Mouse (Mus musculus) stomach, embryonic 15.5 days (tissue): ENCODE data around the gene Pex1. TPM values are rescaled to one million over a fixed set of nuclear protein-coding genes. Genes with fewer than 3 reads are reported as not detected.
"Not testable (repeated sequence)": the region's sequence is repeated elsewhere in the genome, so short reads cannot be mapped to it uniquely, and the experiment has no call there.

Experiments
- ATAC-seq: fragments of 200-750 bp; cut with Nextera tagmentation; 2 replicates; pipeline ENCODE4 v1.8.0; 2017; ENCODE audit warnings: low read depth, moderate number of reproducible peaks, moderate TSS enrichment; ENCODE audit not compliant: insufficient read depth, low FRiP score
- H3K27ac ChIP-seq: fragments of 300-500 bp; sonication (generic); 2 replicates; pipeline ENCODE4 v1.5.1; 2015; ENCODE audit warnings: mild to moderate bottlenecking, inconsistent platforms
- H3K27me3 ChIP-seq: fragments of 300-500 bp; sonication (generic); replicated peaks from 2 replicates; pipeline ENCODE4 v1.6.1; 2015; ENCODE audit warnings: inconsistent platforms
- H3K36me3 ChIP-seq: fragments of 300-500 bp; sonication (generic); 2 replicates; pipeline ENCODE4 v1.6.1; 2015; ENCODE audit warnings: inconsistent platforms
- H3K4me1 ChIP-seq: fragments of 300-500 bp; sonication (generic); 2 replicates; pipeline ENCODE4 v1.6.1; 2015; ENCODE audit warnings: inconsistent platforms
- H3K4me2 ChIP-seq: fragments of 300-500 bp; sonication (generic); 2 replicates; pipeline ENCODE4 v1.6.1; 2015; ENCODE audit warnings: mild to moderate bottlenecking, inconsistent platforms
- H3K4me3 ChIP-seq: fragments of 300-500 bp; sonication (generic); replicated peaks from 2 replicates; pipeline ENCODE4 v1.5.1; 2015; ENCODE audit warnings: inconsistent platforms
- H3K9ac ChIP-seq: fragments of 300-500 bp; sonication (generic); 2 replicates; pipeline ENCODE4 v1.6.1; 2015; ENCODE audit warnings: inconsistent platforms
- H3K9me3 ChIP-seq: fragments of 300-500 bp; sonication (generic); 2 replicates; pipeline ENCODE4 v1.6.1; 2016; ENCODE audit warnings: inconsistent platforms
- WGBS: fragments of 180-500 bp; shearing (Covaris S2); methylation state at CpG from one replicate; pipeline ENCODE4 v1.1.7; 2015; 5-methylcytosine and 5-hydroxymethylcytosine counted together
- polyA plus RNA-seq: library from polyadenylated mRNA; unstranded; fragments of >200 nt; fragmentation: Nextera tagmentation; extraction: Ambion mirVana; gene quantifications from 2 replicates; pipeline ENCODE4 v1.2.1, GENCODE M21; 2015

The Pex1 gene
- polyA plus RNA-seq, 1 experiment from 2014 or later = 12.9 TPM

DNA sequence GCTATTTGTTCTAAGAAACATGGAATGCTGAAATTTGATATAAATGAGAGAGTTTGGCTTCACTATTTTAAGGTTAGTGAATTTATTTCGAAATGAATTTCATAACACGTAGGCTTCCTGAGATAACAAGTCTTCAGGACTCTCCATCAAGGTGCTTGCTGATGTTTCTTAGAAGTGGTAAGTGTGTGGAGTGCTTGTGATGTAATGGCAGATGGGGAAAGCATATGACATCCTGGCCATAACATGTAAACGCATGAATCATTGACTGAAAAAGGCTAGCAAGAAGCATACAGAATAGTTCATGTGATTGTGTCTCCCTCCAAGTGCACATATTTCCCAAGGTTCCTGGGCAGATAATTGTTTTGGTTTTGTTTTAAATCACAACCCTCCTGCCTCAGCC lies 4.9 kb downstream of the Pex1 start:
- Histone ChIP-seq H3K4me1 (no peaks in the 10 kb centered on the region), H3K36me3 (0 out of 2 replicates have a peak, but pooled peaks cover under 1% of the 10 kb centered on the region), H3K4me3 (no peak overlapping the region), H3K4me2 (no peak overlapping the region), H3K9ac (no peak overlapping the region), H3K27ac (no peak overlapping the region), H3K27me3 (no peaks in the 10 kb centered on the region), H3K9me3 (no peaks in the 10 kb centered on the region)
- WGBS = 89% methylated on average over 3 of the region's 3 CpGs
- ATAC-seq = no peak

DNA sequence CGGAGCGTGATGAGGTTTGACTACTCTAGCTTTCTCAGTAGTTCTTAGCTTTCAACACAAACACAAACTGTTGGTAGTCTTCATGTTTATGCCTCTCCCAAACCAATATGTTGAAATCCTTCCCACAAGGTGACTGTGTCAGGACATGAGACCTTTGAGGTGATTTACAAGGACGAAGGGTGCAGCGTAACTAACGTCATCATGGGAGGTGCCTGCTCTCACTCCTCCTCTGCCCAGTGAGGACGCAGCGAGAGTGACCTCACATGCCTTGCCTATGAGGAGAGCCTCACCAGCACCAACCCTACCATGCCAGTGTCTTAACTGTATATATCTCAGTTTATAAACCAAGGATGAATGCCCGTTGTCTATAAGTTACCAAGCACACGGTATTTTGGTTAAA lies 11.2 kb downstream of the Pex1 start:
- no peak overlapping the region for H3K27ac ChIP-seq
- no peaks in the 10 kb centered on the region for H3K4me1 ChIP-seq
- H3K4me2 ChIP-seq = no peak overlapping the region
- H3K9ac ChIP-seq = no peak overlapping the region
- peaks cover 20% of the 10 kb centered on the region for H3K36me3 ChIP-seq
- no peaks in the 10 kb centered on the region for H3K9me3 ChIP-seq
- 92% methylated on average over 9 of the region's 9 CpGs for WGBS
- no peak overlapping the region for H3K4me3 ChIP-seq
- no peak for ATAC-seq
- H3K27me3 ChIP-seq = no peaks in the 10 kb centered on the region

DNA sequence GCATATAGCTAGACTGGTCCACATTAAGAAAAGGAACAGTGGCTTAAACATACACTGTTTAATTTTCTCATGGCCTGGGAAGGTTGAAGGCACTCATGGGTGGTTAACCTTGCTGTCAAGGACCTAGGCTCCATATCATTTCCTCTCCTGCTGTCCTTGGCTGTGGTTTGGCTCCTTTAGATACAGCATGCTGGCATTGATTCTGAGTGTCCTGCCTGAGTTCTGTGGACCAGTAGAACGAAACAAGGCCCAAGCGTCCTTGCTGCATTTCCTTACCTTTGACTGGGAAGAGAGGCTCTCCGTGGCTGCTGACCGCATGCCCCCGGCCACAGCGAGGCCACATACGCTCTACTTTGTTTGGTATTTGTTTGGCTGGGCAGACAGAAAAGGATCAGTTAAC lies 13.4 kb downstream of the Pex1 start:
- ATAC-seq = no peak
- Histone ChIP-seq H3K4me1 (no peaks in the 10 kb centered on the region), H3K27me3 (no peaks in the 10 kb centered on the region), H3K36me3 (peaks cover 24% of the 10 kb centered on the region), H3K27ac (no peak overlapping the region), H3K4me2 (no peak overlapping the region), H3K4me3 (no peak overlapping the region), H3K9me3 (no peaks in the 10 kb centered on the region), H3K9ac (no peak overlapping the region)
- WGBS = 91% methylated on average over 7 of the region's 7 CpGs

DNA sequence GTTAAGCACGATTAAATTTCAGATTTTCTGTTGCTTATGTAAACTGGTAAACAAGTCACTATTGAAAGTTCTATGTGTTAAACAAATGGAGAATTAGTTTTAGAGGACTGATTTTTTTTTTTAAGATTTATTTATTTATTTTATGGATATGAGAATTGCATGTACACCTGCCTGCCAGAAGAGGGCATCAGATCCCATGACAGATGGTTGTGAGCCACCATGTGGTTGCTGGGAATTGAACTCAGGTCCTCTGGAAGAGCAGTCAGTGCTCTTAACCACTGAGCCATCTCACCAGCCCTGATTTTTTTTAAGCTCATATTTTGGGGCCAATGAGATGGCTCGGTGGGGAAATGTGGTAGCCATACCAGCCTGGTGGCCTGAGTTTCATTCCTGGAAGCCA lies 16.0 kb downstream of the Pex1 start:
- not testable (repeated sequence) for H3K4me1 ChIP-seq, H3K9ac ChIP-seq, H3K27ac ChIP-seq, H3K4me3 ChIP-seq, H3K9me3 ChIP-seq, ATAC-seq, H3K4me2 ChIP-seq, H3K27me3 ChIP-seq
- H3K36me3 ChIP-seq = peaks cover 15% of the 10 kb centered on the region
- WGBS = 84% methylated on average over 2 of the region's 2 CpGs

DNA sequence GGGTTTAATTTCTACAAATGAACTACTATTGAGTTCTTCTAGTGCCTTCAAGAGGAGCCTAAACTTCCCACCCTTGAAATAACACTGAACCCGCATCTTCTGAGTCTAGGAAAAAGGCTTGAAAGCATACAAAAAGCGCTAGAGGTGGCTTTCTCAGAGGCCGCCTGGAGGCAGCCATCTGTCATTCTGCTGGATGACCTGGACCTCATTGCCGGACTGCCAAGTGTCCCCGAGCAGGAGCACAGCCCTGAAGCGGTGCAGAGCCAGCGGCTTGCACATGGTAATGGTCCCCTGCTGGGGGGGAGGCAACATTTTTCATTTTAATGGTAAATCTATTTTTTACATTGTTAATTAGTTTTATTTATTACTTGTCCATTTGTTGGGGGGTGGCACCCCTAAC lies 24.6 kb downstream of the Pex1 start:
- Histone ChIP-seq H3K27ac (no peak overlapping the region), H3K9me3 (no peaks in the 10 kb centered on the region), H3K4me2 (no peak overlapping the region), H3K36me3 (peaks cover 13% of the 10 kb centered on the region), H3K4me3 (no peak overlapping the region), H3K27me3 (no peaks in the 10 kb centered on the region), H3K4me1 (no peaks in the 10 kb centered on the region), H3K9ac (no peak overlapping the region)
- 87% methylated on average over 7 of the region's 7 CpGs for WGBS
- no peak for ATAC-seq

DNA sequence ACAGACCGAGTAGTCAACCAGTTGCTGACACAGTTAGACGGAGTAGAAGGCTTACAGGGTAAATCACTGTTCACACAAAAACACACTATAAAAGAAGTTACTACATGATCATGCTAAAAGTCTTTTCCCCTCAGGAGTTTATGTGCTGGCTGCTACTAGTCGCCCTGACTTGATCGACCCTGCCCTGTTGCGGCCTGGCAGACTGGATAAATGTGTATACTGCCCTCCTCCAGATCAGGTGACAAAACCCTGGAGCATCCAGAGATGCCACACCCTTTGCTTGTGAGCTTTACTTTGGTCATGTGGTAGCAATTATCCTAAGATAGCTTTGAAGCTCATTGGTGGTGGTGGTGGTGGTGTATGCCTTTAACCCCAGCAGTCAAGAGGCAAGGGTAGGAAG lies 34.2 kb downstream of the Pex1 start:
- ATAC-seq = no peak
- peaks cover 8% of the 10 kb centered on the region; the same call in 1 of the 2 replicates for H3K36me3 ChIP-seq
- WGBS = 89% methylated on average over 5 of the region's 5 CpGs
- no peak overlapping the region for H3K27ac ChIP-seq
- H3K9me3 ChIP-seq = no peaks in the 10 kb centered on the region
- H3K4me1 ChIP-seq = no peaks in the 10 kb centered on the region
- no peak overlapping the region for H3K4me3 ChIP-seq
- H3K9ac ChIP-seq = no peak overlapping the region
- H3K27me3 ChIP-seq = no peaks in the 10 kb centered on the region
- no peak overlapping the region for H3K4me2 ChIP-seq

DNA sequence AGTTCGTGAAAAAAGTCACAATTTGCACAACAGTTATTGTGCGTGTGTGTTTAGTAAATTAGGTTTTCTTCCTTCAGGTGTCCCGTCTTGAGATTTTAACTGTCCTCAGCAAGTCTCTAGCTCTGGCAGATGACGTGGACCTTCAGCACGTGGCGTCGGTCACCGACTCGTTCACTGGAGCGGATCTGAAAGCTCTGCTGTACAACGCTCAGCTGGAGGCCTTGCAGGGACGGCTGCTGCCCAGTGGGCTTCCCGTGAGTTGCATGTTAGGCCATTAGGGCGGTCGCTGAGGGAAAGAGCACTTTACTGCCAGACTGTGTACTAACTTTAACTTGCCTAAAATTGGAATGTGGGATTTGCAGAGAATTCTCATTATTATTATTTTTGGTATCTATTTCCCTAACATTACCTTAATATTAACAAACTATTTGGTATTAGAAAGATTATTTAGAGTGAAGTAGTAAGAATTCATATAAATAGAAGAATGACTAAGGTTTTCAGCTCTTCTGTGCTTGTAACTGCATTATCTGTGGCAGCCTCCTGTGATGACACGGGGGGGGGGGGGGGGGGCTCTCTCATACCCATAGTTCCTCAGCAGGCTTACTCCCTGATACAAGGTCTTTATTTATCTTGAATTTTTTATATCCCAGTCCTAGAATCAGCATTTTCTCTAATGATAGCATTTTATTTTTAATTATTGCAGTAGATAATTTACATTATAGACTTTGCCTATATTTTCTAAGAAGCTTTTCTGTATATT lies 35.8 kb downstream of the Pex1 start:
- Histone ChIP-seq H3K27ac (no peak overlapping the region), H3K9me3 (no peaks in the 10 kb centered on the region), H3K4me1 (no peaks in the 10 kb centered on the region), H3K36me3 (peaks cover 8% of the 10 kb centered on the region; the same call in 1 of the 2 replicates), H3K4me2 (no peak overlapping the region), H3K27me3 (no peaks in the 10 kb centered on the region), H3K4me3 (no peak overlapping the region), H3K9ac (no peak overlapping the region)
- no peak for ATAC-seq
- 79% methylated on average over 16 of the region's 16 CpGs for WGBS

DNA sequence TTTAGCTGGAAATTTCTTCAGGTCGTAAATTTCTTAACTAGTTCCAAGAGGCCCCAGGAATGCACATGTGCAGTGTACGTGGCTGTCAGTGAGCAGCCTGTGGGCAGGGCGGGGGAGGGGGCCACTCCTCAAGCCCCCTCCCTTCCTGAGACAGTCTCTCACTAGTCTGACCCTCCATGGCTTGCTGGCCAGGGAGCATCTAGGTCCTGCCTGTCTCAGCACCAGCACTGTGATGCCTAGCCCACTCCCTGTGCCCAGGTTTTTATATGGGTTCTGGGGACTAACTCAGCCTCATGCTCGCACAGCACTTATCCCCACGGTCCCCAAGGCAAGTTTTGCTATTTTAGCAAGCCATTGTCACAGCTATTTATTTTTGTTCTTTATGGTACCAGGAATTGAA lies 36.4 kb downstream of the Pex1 start:
- H3K4me2 ChIP-seq = no peak overlapping the region

DNA sequence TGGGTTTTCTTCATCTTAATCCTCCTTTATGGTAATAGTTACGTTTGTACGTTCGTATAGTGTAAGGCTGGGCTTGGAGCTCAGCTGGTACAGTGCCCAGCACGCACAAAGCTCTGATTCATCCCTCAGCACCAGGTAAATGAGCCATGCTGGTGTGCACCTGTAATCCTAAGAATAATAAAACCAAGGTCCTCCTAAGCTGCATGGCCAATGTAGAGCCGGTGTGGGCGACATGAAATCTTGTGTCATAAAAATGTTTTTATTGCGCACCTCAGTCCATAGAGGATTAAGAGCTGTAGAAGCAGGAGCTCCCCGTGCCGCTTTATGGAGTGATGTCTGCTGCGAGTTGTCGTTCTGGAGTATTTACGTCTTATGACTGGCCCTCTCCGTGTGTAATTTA lies 37.4 kb downstream of the Pex1 start:
- Histone ChIP-seq H3K4me3 (no peak overlapping the region), H3K4me1 (no peaks in the 10 kb centered on the region), H3K4me2 (no peak overlapping the region), H3K9ac (no peak overlapping the region), H3K36me3 (peaks cover 8% of the 10 kb centered on the region; the same call in 1 of the 2 replicates), H3K27me3 (no peaks in the 10 kb centered on the region), H3K9me3 (no peaks in the 10 kb centered on the region), H3K27ac (no peak overlapping the region)
- 91% methylated on average over 13 of the region's 13 CpGs for whole genome bisulfite sequencing
- ATAC-seq = no peak

More for the DNA sequence above, 36.4 kb downstream of the Pex1 start:
- Histone ChIP-seq H3K36me3 (peaks cover 8% of the 10 kb centered on the region; the same call in 1 of the 2 replicates), H3K4me3 (no peak overlapping the region), H3K9me3 (no peaks in the 10 kb centered on the region), H3K4me1 (no peaks in the 10 kb centered on the region), H3K27ac (no peak overlapping the region), H3K27me3 (no peaks in the 10 kb centered on the region), H3K9ac (no peak overlapping the region)
- no peak for ATAC-seq
- 80% methylated on average over 5 of the region's 5 CpGs for WGBS

DNA sequence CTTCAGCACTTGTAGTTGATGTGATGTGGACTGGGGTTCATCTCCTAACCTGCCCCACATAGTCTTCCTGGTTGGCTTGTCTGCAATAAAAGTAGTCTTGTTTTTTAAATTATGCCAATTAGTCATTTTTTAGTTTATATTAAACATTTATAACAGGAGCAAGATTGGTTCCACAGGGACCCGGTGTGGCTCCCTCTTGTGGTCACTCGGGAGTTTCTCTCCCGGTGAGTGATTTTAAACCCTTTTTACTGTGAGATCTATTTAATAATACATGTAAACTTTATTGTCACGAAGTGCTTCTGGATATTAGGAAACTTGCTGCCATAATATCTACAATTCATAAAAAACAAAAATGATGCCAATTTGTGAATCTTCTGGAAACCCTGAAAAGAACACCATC lies 38.1 kb downstream of the Pex1 start:
- Histone ChIP-seq H3K27ac (no peak overlapping the region), H3K4me3 (no peak overlapping the region), H3K4me2 (no peak overlapping the region), H3K9ac (no peak overlapping the region), H3K36me3 (peaks cover 8% of the 10 kb centered on the region; the same call in 1 of the 2 replicates), H3K9me3 (no peaks in the 10 kb centered on the region), H3K4me1 (no peaks in the 10 kb centered on the region), H3K27me3 (no peaks in the 10 kb centered on the region)
- ATAC-seq = no peak
- 73% methylated on average over 4 of the region's 4 CpGs for WGBS

DNA sequence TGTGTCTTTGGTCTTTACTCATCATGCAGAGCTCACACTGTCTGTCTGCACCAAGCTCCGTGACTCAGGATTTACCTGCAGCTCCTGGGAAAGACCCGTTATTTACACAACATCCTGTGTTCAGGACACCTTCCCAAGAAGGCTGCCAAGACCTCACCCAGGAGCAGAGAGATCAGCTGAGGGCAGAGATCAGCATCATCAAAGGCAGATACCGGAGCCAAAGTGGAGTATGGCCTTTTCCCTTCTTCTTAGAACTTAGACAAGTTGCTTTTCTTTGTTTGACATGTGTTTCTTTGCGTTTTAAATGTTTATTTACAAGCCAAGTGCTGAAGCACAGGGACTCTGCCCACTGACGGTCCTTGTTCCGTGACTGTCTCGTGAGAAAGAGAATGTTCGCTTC lies 39.4 kb downstream of the Pex1 start:
- no peak for ATAC-seq

DNA sequence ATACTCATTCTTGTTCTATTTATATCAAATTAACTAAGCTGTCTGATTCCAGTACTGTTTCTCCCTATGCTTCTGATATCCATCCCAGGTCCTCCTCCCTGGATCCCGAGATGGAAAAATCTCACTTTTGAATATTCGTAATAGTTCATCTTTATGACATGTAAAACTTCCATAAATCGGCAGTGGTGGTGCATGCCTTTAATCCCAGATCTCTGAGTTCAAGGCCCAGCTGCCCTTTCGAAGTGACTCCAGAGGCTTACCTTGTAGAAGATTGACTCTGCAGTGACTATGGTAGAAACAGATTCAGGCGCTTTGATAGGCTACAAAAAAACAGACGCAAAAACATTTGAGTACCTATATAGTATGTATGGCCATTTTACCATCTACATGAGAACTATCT lies 48.8 kb downstream of the Pex1 start:
- 93% methylated on average over 6 of the region's 6 CpGs for WGBS
- peaks cover 14% of the 10 kb centered on the region for H3K36me3 ChIP-seq
- H3K4me1 ChIP-seq = peaks cover 7% of the 10 kb centered on the region; the same call in 1 of the 2 replicates
- no peaks in the 10 kb centered on the region for H3K9me3 ChIP-seq
- H3K27ac ChIP-seq = no peak overlapping the region
- H3K4me2 ChIP-seq = no peak overlapping the region
- no peak overlapping the region for H3K4me3 ChIP-seq
- H3K27me3 ChIP-seq = no peaks in the 10 kb centered on the region
- no peak for ATAC-seq
- no peak overlapping the region for H3K9ac ChIP-seq

More for the DNA sequence above, 39.4 kb downstream of the Pex1 start:
- Histone ChIP-seq H3K9me3 (no peaks in the 10 kb centered on the region), H3K4me2 (no peak overlapping the region), H3K36me3 (peaks cover 8% of the 10 kb centered on the region; the same call in 1 of the 2 replicates), H3K27ac (no peak overlapping the region), H3K9ac (no peak overlapping the region), H3K4me3 (no peak overlapping the region), H3K27me3 (no peaks in the 10 kb centered on the region), H3K4me1 (no peaks in the 10 kb centered on the region)
- WGBS = 77% methylated on average over 8 of the region's 8 CpGs
